Mouse (Mus musculus): ENCODE results near the gene Olfr159.
"Not testable (repeated sequence)": the region's sequence is repeated elsewhere in the genome, so short reads cannot be mapped to it uniquely, and the experiment has no call there.

The Olfr159 gene

GRCm38 (mm10) chr4:43770909-43771308, at the start of gene Olfr159:
Gene Olfr159 (minus strand): TSS chr4:43771009.
- no peak for DNase-seq (ENCODE audit: low spot score in 2 of 2)

GRCm38 (mm10) chr4:43798936-43799335, 28.1 kb upstream of the Olfr159 start:
- no peak for DNase-seq (ENCODE audit: low spot score in 2 of 2)

- DNase-seq (ENCODE audit: low spot score in 2 of 2): not testable (repeated sequence)
These were observed 25.0 kb upstream of the Olfr159 start for GRCm38 (mm10) chr4:43795844-43796243.

GRCm38 (mm10) chr4:43795296-43795695, 24.5 kb upstream of the Olfr159 start:
- DNase-seq (ENCODE audit: low spot score in 2 of 2): no peak

GRCm38 (mm10) chr4:43772304-43772703, 1.5 kb upstream of the Olfr159 start:
- no peak for DNase-seq (ENCODE audit: low spot score in 2 of 2)

- DNase-seq (ENCODE audit: low spot score in 2 of 2): no peak
These were observed 817 bp upstream of the Olfr159 start for GRCm38 (mm10) chr4:43771626-43772025.

GRCm38 (mm10) chr4:43769374-43769773, 1.4 kb downstream of the Olfr159 start:
- no peak for DNase-seq (ENCODE audit: low spot score in 2 of 2)

GRCm38 (mm10) chr4:43768341-43768740, 2.5 kb downstream of the Olfr159 start:
- DNase-seq (ENCODE audit: low spot score in 2 of 2): no peak

- peak; percentile 16 to 29 for DNase-seq (ENCODE audit: low spot score in 2 of 2)
These were observed 7.4 kb downstream of the Olfr159 start for GRCm38 (mm10) chr4:43763410-43763809.

- DNase-seq (ENCODE audit: low spot score in 2 of 2): no peak
These were observed 9.5 kb downstream of the Olfr159 start for GRCm38 (mm10) chr4:43761336-43761735.

- DNase-seq (ENCODE audit: low spot score in 2 of 2): peak in 1 of 2 experiments; percentile 13
These were observed 10.3 kb downstream of the Olfr159 start for GRCm38 (mm10) chr4:43760460-43760859.

- no peak for DNase-seq (ENCODE audit: low spot score in 2 of 2)
These were observed 11.0 kb downstream of the Olfr159 start for GRCm38 (mm10) chr4:43759571-43760418.

- no peak for DNase-seq (ENCODE audit: low spot score in 2 of 2)
These were observed 13.6 kb downstream of the Olfr159 start for GRCm38 (mm10) chr4:43757213-43757612.

- no peak for DNase-seq (ENCODE audit: low spot score in 2 of 2)
These were observed 25.6 kb downstream of the Olfr159 start for GRCm38 (mm10) chr4:43745187-43745586.

- DNase-seq (ENCODE audit: low spot score in 2 of 2): no peak
These were observed 27.7 kb downstream of the Olfr159 start for GRCm38 (mm10) chr4:43743099-43743498.

GRCm38 (mm10) chr4:43742637-43743036, 28.2 kb downstream of the Olfr159 start:
- no peak for DNase-seq (ENCODE audit: low spot score in 2 of 2)

- no peak for DNase-seq (ENCODE audit: low spot score in 2 of 2)
These were observed 29.3 kb downstream of the Olfr159 start for GRCm38 (mm10) chr4:43741526-43741925.

GRCm38 (mm10) chr4:43738989-43739674, 31.7 kb downstream of the Olfr159 start:
- DNase-seq (ENCODE audit: low spot score in 2 of 2): no peak

- no peak for DNase-seq (ENCODE audit: low spot score in 2 of 2)
These were observed 33.7 kb downstream of the Olfr159 start for GRCm38 (mm10) chr4:43737144-43737543.

- DNase-seq (ENCODE audit: low spot score in 2 of 2): no peak
These were observed 37.6 kb downstream of the Olfr159 start for GRCm38 (mm10) chr4:43733186-43733585.

- no peak for DNase-seq (ENCODE audit: low spot score in 2 of 2)
These were observed 38.6 kb downstream of the Olfr159 start for GRCm38 (mm10) chr4:43732171-43732570.

GRCm38 (mm10) chr4:43730750-43731297, 40.0 kb downstream of the Olfr159 start:
- DNase-seq (ENCODE audit: low spot score in 2 of 2): no peak

Data from natural killer cell, adult 2 months (primary cell).